Mouse (Mus musculus): ENCODE measurements around the gene Ddc. TPM values are rescaled to one million over a fixed set of nuclear protein-coding genes. Genes with fewer than 3 reads are reported as not detected.

Gene Ddc
- total and polyA plus RNA-seq, 3 experiments = 0.07 to 0.08 TPM; not detected in 1

- Histone ChIP-seq H3K79me2 (ENCODE audit: control insufficient read depth, insufficient read depth, low read length, poor library complexity) (no peaks in the 10 kb centered on the region), H3K9ac (ENCODE audit: control insufficient read depth, low read depth, low read length, poor library complexity, severe bottlenecking) (no peak overlapping the region), H3K27ac (ENCODE audit: control insufficient read depth, low read depth, low read length) (no peak overlapping the region), H3K4me1 (ENCODE audit: control insufficient read depth in 1 of 2, insufficient read depth in 2 of 2, low read length in 2 of 2) (no peaks in the 10 kb centered on the region), H3K4me3 (ENCODE audit: control insufficient read depth in 1 of 2, insufficient read depth in 1 of 2, low read depth in 2 of 2, low read length in 2 of 2) (no peak overlapping the region), H3K9me3 (replicated peaks; ENCODE audit: insufficient read depth, low read length) (no peaks in the 10 kb centered on the region), H3K27me3 (ENCODE audit: control insufficient read depth in 1 of 2, insufficient read depth in 2 of 2, low read length in 2 of 2) (peaks cover 8 to 12% of the 10 kb centered on the region in 2 experiments; a peak in 3 of 4 replicates), H3K36me3 (ENCODE audit: control insufficient read depth in 1 of 2, insufficient read depth in 2 of 2, low read length in 2 of 2) (no peaks in the 10 kb centered on the region)
- no peak for DNase-seq (ENCODE audit: low read depth, low spot score)
- TF ChIP-seq GATA1 (IDR thresholded peaks at IDR 0.05; ENCODE audit: low read depth, low read length) (no peak), POLR2AphosphoS2 (IDR thresholded peaks at IDR 0.05; ENCODE audit: low read length) (no peak)
These were observed 32.8 kb downstream of the Ddc start for GRCm38 (mm10) chr11:11865128-11865527.

- Histone ChIP-seq H3K4me1 (ENCODE audit: control insufficient read depth in 1 of 2, insufficient read depth in 2 of 2, low read length in 2 of 2) (no peaks in the 10 kb centered on the region), H3K9ac (ENCODE audit: control insufficient read depth, low read depth, low read length, poor library complexity, severe bottlenecking) (no peak overlapping the region), H3K36me3 (ENCODE audit: control insufficient read depth in 1 of 2, insufficient read depth in 2 of 2, low read length in 2 of 2) (no peaks in the 10 kb centered on the region), H3K9me3 (replicated peaks; ENCODE audit: insufficient read depth, low read length) (no peaks in the 10 kb centered on the region), H3K4me3 (ENCODE audit: control insufficient read depth in 1 of 2, insufficient read depth in 1 of 2, low read depth in 2 of 2, low read length in 2 of 2) (no peak overlapping the region), H3K27ac (ENCODE audit: control insufficient read depth, low read depth, low read length) (no peak overlapping the region), H3K27me3 (ENCODE audit: control insufficient read depth in 1 of 2, insufficient read depth in 2 of 2, low read length in 2 of 2) (peaks cover 8 to 11% of the 10 kb centered on the region in 2 experiments), H3K79me2 (ENCODE audit: control insufficient read depth, insufficient read depth, low read length, poor library complexity) (no peaks in the 10 kb centered on the region)
- TF ChIP-seq MXI1 (IDR thresholded peaks at IDR 0.05; ENCODE audit: low read depth, low read length) (no peak), HCFC1 (IDR thresholded peaks at IDR 0.05; ENCODE audit: low read depth, low read length) (no peak), ETS1 (IDR thresholded peaks at IDR 0.05; ENCODE audit: low read depth, low read length) (no peak), ELF1 (IDR thresholded peaks at IDR 0.05; ENCODE audit: low read depth, low read length) (no peak), CTCF (IDR thresholded peaks at IDR 0.05 in 2 of 3, conservative IDR thresholded peaks at IDR 0.05 in 1 of 3; ENCODE audit: control insufficient read depth in 1 of 3, insufficient read depth in 1 of 3, low read depth in 2 of 3, low read length in 3 of 3, poor library complexity in 1 of 3, severe bottlenecking in 1 of 3) (no peak), ZKSCAN1 (IDR thresholded peaks at IDR 0.05; ENCODE audit: low read depth, low read length) (no peak), MEF2A (IDR thresholded peaks at IDR 0.05; ENCODE audit: extremely low read depth, insufficient replicate concordance, low read depth, low read length, poor library complexity, severe bottlenecking) (no peak), TBP (IDR thresholded peaks at IDR 0.05; ENCODE audit: low read depth, low read length) (no peak), TAL1 (IDR thresholded peaks at IDR 0.05; ENCODE audit: low read length) (no peak), NELFE (IDR thresholded peaks at IDR 0.05; ENCODE audit: low read depth, low read length) (no peak), CHD1 (IDR thresholded peaks at IDR 0.05; ENCODE audit: low read depth, low read length) (no peak), UBTF (IDR thresholded peaks at IDR 0.05; ENCODE audit: borderline replicate concordance, insufficient read depth, low read depth, low read length) (no peak), GABPA (IDR thresholded peaks at IDR 0.05; ENCODE audit: low read depth, low read length) (no peak), SMC3 (IDR thresholded peaks at IDR 0.05; ENCODE audit: low read depth, low read length) (no peak), RAD21 (IDR thresholded peaks at IDR 0.05; ENCODE audit: low read depth, low read length) (no peak), ZNF384 (IDR thresholded peaks at IDR 0.05; ENCODE audit: low read depth, low read length) (no peak)
- no peak for DNase-seq (ENCODE audit: low read depth, low spot score)
These were observed 33.4 kb downstream of the Ddc start for GRCm38 (mm10) chr11:11864446-11865101.

Data from MEL (cell line).